Mouse (Mus musculus) gastrocnemius, postnatal 14 days (tissue): ENCODE data around the gene Gm49358. TPM values are rescaled to one million over a fixed set of nuclear protein-coding genes. Genes with fewer than 3 reads are reported as not detected.
A peak's percentile ranks its signal among the peaks of the same experiment; 100 is the strongest.

Source experiments
- DNase-seq: peaks from one replicate; pipeline ENCODE4 v3.0.0; 2021; ENCODE audit warnings: mixed read lengths
- intact Hi-C: fragments of 180-260 bp; cut with DNase I; formaldehyde crosslinking; loops from one replicate; pipeline ENCODE4 v1.15.1; 2025; ENCODE audit warnings: low total_unique reads
- total RNA-seq, 2 experiments: library from RNA; stranded (reverse); gene quantifications; 2 replicates each; pipeline ENCODE4 v1.2.3; 2021

Gm49358 gene
- total RNA-seq, 2 experiments from 2014 or later = 12.2 to 18.4 TPM

- no peak for DNase-seq
- intact Hi-C loops = no loop called here
Observed at GRCm38 (mm10) chr10:86776281-86776680, 12.5 kb downstream of the Gm49358 start.

GRCm38 (mm10) chr10:86777614-86778319 lies 14.0 kb downstream of the Gm49358 start:
- intact Hi-C loops = no loop called here
- DNase-seq = no peak

GRCm38 (mm10) chr10:86778398-86779116 lies 14.8 kb downstream of the Gm49358 start, which contains the start of gene Nt5dc3:
Gene Nt5dc3 (plus strand): TSS chr10:86779005.
- peak; percentile 98 for DNase-seq
- intact Hi-C loops = no loop called here

GRCm38 (mm10) chr10:86779117-86779755 lies 15.5 kb downstream of the Gm49358 start:
- peak; percentile 36 for DNase-seq
- intact Hi-C loops = no loop called here

- no peak for DNase-seq
- intact Hi-C loops = no loop called here
Observed at GRCm38 (mm10) chr10:86779816-86780500, 16.2 kb downstream of the Gm49358 start.

GRCm38 (mm10) chr10:86781641-86782040 lies 17.9 kb downstream of the Gm49358 start:
- no peak for DNase-seq
- intact Hi-C loops = no loop called here

- DNase-seq = no peak
- intact Hi-C loops = no loop called here
Observed at GRCm38 (mm10) chr10:86782656-86783055, 18.9 kb downstream of the Gm49358 start.

- intact Hi-C loops = no loop called here
- no peak for DNase-seq
Observed at GRCm38 (mm10) chr10:86783561-86783960, 19.8 kb downstream of the Gm49358 start.

- intact Hi-C loops = no loop called here
Observed at GRCm38 (mm10) chr10:86784126-86784675, 20.4 kb downstream of the Gm49358 start.

GRCm38 (mm10) chr10:86785396-86785795 lies 21.6 kb downstream of the Gm49358 start:
- no peak for DNase-seq
- intact Hi-C loops = no loop called here

More at GRCm38 (mm10) chr10:86784126-86784675, 20.4 kb downstream of the Gm49358 start:
- no peak for DNase-seq

- intact Hi-C loops = no loop called here
- no peak for DNase-seq
Observed at GRCm38 (mm10) chr10:86786083-86786482, 22.3 kb downstream of the Gm49358 start.

GRCm38 (mm10) chr10:86788193-86788592 lies 24.4 kb downstream of the Gm49358 start:
- intact Hi-C loops = no loop called here

GRCm38 (mm10) chr10:86789146-86789672 lies 25.4 kb downstream of the Gm49358 start:
- no peak for DNase-seq
- intact Hi-C loops = no loop called here

More at GRCm38 (mm10) chr10:86788193-86788592, 24.4 kb downstream of the Gm49358 start:
- DNase-seq = no peak

GRCm38 (mm10) chr10:86791507-86792184 lies 27.9 kb downstream of the Gm49358 start:
- DNase-seq = no peak
- intact Hi-C loops = no loop called here

- DNase-seq = no peak
- intact Hi-C loops = no loop called here
Observed at GRCm38 (mm10) chr10:86793509-86793951, 29.8 kb downstream of the Gm49358 start.

- intact Hi-C loops = no loop called here
- DNase-seq = no peak
Observed at GRCm38 (mm10) chr10:86794196-86794595, 30.4 kb downstream of the Gm49358 start.

GRCm38 (mm10) chr10:86794794-86795535 lies 31.2 kb downstream of the Gm49358 start:
- intact Hi-C loops = no loop called here
- DNase-seq = no peak
